Mouse (Mus musculus): ENCODE results near the gene Nolc1. TPM values are rescaled to one million over a fixed set of nuclear protein-coding genes. Genes with fewer than 3 reads are reported as not detected.
A peak's percentile ranks its signal among the peaks of the same experiment; 100 is the strongest.

Nolc1 gene
- polyA plus RNA-seq, 1 experiment from 2014 or later = 67.2 TPM

DNA sequence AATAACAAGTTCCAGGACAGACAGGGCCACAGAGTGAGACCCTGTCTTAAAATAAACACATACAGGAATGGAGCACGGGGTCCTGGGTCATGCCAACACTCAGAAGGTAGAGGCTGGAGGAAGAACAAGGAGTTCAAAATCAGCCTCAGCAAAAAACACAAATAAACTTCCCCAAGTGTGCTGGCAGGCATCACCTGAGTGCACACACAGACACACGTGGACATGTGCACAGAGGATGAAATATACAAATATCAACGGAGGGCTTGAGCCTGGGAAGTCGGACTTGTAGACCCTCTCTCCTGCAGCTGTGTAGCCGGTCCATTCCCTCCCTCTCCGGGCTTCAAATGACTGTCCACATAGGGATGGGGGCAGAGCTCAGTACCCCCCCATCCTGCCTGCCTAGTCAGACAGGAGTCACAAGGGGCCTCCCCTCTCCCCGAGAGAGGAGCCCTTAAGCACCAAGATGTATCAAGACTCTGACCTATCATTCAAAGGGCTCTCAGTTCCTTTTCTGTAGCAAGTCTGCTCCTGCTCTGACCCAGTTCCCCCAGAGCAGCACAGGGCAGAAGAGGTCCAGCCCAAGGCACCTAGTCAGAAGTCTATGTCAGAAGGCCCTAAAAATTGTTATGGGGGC lies 34.2 kb upstream of the Nolc1 start:
- 11% methylated on average over 7 of the region's 7 CpGs for WGBS
- no peak for DNase-seq (ENCODE audit: low spot score)

DNA sequence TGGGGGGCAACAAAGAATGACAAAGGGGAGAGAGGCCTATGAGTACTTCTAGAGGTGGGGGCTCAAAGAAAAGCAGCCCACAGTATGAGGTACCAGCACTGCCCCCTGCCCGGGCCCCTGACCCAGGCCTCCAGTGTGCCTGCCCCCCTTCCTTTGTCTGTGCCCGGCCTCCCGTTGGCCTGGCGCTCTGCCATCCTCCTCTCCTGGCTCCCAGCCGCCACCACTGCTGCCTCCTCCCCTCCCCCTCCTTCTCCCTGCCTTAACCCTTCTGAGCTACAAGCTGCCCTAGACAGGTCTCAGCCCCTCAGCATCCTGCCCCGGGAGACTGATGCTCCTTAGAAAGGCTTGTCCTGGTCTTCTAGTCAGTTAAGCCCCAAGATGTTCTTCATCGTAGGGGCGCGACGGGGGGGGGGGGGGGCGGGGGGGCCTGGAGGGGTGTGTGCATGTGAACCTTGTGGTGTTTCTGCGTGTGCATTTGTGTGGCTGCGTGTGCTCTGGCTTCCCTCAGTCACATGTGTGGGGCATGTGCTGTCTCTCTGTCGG lies 33.7 kb upstream of the Nolc1 start:
- DNase-seq (ENCODE audit: low spot score) (peak; percentile 93), ATAC-seq (peak; percentile 40)
- H3K4me1 ChIP-seq (ENCODE audit: control insufficient read depth, insufficient read depth, low read length) = peaks cover 51% of the 10 kb centered on the region
- peak overlapping the region; percentile 68 for H3K9ac ChIP-seq (ENCODE audit: low read length)
- peak overlapping the region; percentile 100 for H3K4me2 ChIP-seq (ENCODE audit: low read length)
- H3K4me3 ChIP-seq (ENCODE audit: low read depth, low read length) = peak overlapping the region; percentile 94
- peak overlapping the region; percentile 100 for H3K27ac ChIP-seq (ENCODE audit: low read depth, low read length)
- H3K36me3 ChIP-seq (ENCODE audit: control insufficient read depth, insufficient read depth, low read length) = no peaks in the 10 kb centered on the region; the same call in 1 of the 2 replicates
- 0% methylated on average over 13 of the region's 14 CpGs for WGBS
- no peaks in the 10 kb centered on the region for H3K27me3 ChIP-seq (replicated peaks; ENCODE audit: control insufficient read depth, insufficient read depth, low read length)
- no peaks in the 10 kb centered on the region for H3K9me3 ChIP-seq (replicated peaks; ENCODE audit: control insufficient read depth, low read length)

More for the DNA sequence above, 34.2 kb upstream of the Nolc1 start:
- H3K36me3 ChIP-seq (ENCODE audit: control insufficient read depth, insufficient read depth, low read length) = peaks cover 4% of the 10 kb centered on the region
- ATAC-seq = no peak
- peak overlapping the region; percentile 100 for H3K27ac ChIP-seq (ENCODE audit: low read depth, low read length)
- H3K4me2 ChIP-seq (ENCODE audit: low read length) = peak overlapping the region; percentile 100
- H3K4me1 ChIP-seq (ENCODE audit: control insufficient read depth, insufficient read depth, low read length) = peaks cover 52% of the 10 kb centered on the region
- no peaks in the 10 kb centered on the region for H3K9me3 ChIP-seq (replicated peaks; ENCODE audit: control insufficient read depth, low read length)
- H3K4me3 ChIP-seq (ENCODE audit: low read depth, low read length) = peak overlapping the region; percentile 94
- no peaks in the 10 kb centered on the region for H3K27me3 ChIP-seq (replicated peaks; ENCODE audit: control insufficient read depth, insufficient read depth, low read length)
- H3K9ac ChIP-seq (ENCODE audit: low read length) = peak overlapping the region; percentile 68

DNA sequence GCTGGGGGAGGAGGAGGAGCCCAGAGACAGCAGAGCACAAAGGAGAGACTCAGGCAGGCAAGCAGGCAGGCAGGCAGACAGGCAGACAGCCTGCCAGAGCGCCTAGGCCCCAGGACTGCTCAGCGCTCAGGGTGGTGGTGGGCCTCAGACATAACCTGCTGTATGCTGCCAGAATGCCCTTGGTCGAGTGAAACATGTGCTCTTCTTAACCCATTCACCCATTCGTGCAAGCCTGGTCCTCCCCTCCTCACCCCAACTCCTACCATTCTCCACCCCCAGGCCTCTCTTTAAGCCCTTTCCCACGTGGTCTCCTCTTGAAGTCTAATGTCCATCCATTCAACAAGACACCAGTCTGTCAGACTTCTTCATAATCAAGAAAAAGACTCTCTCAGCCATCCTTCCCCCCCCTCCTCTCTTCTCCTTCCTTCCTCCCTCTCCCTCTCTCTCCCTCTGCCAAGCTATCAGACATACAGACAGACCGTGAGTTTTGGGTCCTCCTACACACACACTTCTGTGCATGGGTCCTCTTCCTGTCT lies 33.1 kb upstream of the Nolc1 start:
- no peaks in the 10 kb centered on the region for H3K36me3 ChIP-seq (ENCODE audit: control insufficient read depth, insufficient read depth, low read length)
- H3K4me2 ChIP-seq (ENCODE audit: low read length) = peak overlapping the region; percentile 100
- H3K9me3 ChIP-seq (replicated peaks; ENCODE audit: control insufficient read depth, low read length) = no peaks in the 10 kb centered on the region
- ATAC-seq (peak; percentile 58), DNase-seq (ENCODE audit: low spot score) (peak; percentile 84)
- WGBS = 5% methylated on average over 6 of the region's 6 CpGs
- H3K27me3 ChIP-seq (replicated peaks; ENCODE audit: control insufficient read depth, insufficient read depth, low read length) = no peaks in the 10 kb centered on the region
- H3K9ac ChIP-seq (ENCODE audit: low read length) = peak overlapping the region; percentile 68
- peak overlapping the region; percentile 94 for H3K4me3 ChIP-seq (ENCODE audit: low read depth, low read length)
- peak overlapping the region; percentile 100 for H3K27ac ChIP-seq (ENCODE audit: low read depth, low read length)
- H3K4me1 ChIP-seq (ENCODE audit: control insufficient read depth, insufficient read depth, low read length) = peaks cover 49% of the 10 kb centered on the region

DNA sequence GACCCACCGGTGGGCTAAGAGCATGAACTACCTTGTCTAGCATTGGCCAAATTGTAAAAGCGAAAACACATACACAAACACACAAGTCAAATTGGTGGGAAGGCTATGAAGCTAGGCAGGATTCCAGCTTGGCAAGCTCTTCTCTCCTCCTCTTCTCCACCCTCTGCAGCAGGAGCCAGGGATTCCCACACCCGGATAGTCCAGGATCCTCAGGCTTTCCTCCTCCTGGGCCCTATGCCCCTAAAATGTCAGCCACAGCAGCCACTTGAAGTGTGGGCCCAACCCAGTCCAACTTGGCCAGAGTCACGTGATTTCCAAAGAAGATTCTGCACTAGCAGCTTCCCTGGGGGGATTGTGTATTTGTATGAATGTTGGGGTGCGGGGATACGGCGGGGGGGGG lies 32.3 kb upstream of the Nolc1 start:
- Histone ChIP-seq H3K4me1 (ENCODE audit: control insufficient read depth, insufficient read depth, low read length) (peaks cover 49% of the 10 kb centered on the region), H3K4me2 (ENCODE audit: low read length) (peak overlapping the region; percentile 100), H3K9ac (ENCODE audit: low read length) (peak overlapping the region; percentile 99), H3K27ac (ENCODE audit: low read depth, low read length) (peak overlapping the region; percentile 100), H3K9me3 (replicated peaks; ENCODE audit: control insufficient read depth, low read length) (no peaks in the 10 kb centered on the region), H3K4me3 (ENCODE audit: low read depth, low read length) (peak overlapping the region; percentile 94), H3K36me3 (ENCODE audit: control insufficient read depth, insufficient read depth, low read length) (no peaks in the 10 kb centered on the region), H3K27me3 (replicated peaks; ENCODE audit: control insufficient read depth, insufficient read depth, low read length) (no peaks in the 10 kb centered on the region)
- ATAC-seq (no peak), DNase-seq (ENCODE audit: low spot score) (peak; percentile 53)
- 38% methylated on average over 7 of the region's 7 CpGs for WGBS

DNA sequence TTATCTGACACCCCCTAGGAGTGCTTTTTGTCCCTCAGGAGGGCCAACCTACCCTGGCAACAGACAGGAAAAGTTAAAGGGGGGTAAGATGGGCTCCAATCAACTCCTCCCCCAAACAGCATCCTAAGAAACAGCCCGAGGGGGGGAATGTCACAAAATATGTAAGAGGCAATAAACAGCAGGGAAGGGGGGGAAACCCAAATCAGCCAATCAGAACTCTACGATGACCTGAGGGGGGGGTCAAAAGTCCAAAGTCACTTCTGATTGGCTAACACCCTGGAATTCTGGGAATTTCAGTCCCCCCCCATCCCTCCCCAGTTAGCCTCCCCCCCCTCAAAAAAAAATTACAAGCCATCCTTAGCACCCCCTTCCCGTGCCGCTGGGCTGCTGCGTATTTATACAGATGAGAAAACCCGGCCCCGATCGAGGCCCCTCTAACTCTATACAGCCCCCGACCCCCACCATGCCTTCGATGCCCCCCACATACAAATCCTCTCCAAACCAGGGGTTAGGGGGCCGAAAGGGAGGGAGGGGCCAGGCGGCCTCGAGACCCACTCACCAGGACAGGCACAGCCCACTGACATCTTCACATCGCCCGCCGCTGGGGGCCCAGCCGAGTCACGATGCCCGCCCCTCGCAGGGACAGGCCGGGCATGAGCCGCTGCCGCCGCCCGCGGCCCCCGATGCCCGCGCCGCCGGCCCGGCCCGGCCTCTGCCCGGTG lies 31.2 kb upstream of the Nolc1 start, which contains the start of gene Pprc1:
Pprc1 (plus strand) TSS at position 616 of the 722 bp plus-strand sequence.
- WGBS = under 1% methylated on average over 34 of the region's 34 CpGs
- ATAC-seq (no peak), DNase-seq (ENCODE audit: low spot score) (peak; percentile 63)

DNA sequence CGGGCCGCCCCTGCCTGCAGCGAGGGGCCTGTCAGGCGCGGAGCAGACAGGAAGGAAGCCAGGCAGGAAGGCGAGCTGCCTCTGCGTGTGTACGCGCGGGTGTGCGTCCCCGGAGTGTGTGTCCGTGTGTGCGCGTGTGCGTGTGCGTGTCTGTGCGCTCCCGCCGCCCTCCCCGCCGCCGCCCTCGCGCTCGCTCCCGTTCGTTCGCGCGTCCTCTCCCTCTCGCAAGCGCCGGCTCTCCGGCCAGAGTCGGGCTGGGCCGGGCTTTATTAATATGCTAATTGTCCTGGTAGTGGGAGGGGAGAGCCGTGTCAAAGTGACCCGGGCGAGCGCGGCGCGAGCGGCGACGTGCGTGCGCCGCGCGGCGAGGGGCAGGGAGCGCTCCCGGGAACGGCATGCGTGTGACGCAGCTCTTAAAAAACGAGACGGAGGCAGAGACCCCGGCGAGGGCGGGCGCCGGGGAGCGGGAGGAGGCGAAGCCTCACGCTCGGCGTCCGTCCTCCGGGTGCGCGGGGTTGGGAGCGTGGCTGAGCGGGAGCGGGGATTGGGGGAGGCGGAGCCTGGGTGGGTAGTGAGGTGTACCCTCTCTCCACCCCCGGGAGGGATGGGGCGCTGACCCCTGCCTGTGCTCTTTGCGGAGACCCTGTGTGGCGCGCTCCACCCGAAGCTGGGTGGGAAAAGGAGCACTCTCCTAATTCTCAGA lies 30.5 kb upstream of the Nolc1 start, which contains the start of gene Ldb1:
Ldb1 (minus strand) TSS at position 222 of the 703 bp plus-strand sequence.
- WGBS = under 1% methylated on average over 80 of the region's 84 CpGs
- H3K36me3 ChIP-seq (ENCODE audit: control insufficient read depth, insufficient read depth, low read length) = no peaks in the 10 kb centered on the region
- peak; percentile 89 for DNase-seq (ENCODE audit: low spot score)
- no peaks in the 10 kb centered on the region for H3K9me3 ChIP-seq (replicated peaks; ENCODE audit: control insufficient read depth, low read length)
- H3K4me2 ChIP-seq (ENCODE audit: low read length) = peak within 1 kb of the TSS; percentile 100
- peak; percentile 60 for ATAC-seq
- H3K4me3 ChIP-seq (ENCODE audit: low read depth, low read length) = peak within 1 kb of the TSS; percentile 94
- peaks cover 45% of the 10 kb centered on the region for H3K4me1 ChIP-seq (ENCODE audit: control insufficient read depth, insufficient read depth, low read length)
- H3K27ac ChIP-seq (ENCODE audit: low read depth, low read length) = peak within 1 kb of the TSS; percentile 100
- H3K9ac ChIP-seq (ENCODE audit: low read length) = peak within 1 kb of the TSS; percentile 99
- H3K27me3 ChIP-seq (replicated peaks; ENCODE audit: control insufficient read depth, insufficient read depth, low read length) = no peaks in the 10 kb centered on the region

More for the DNA sequence above, 31.2 kb upstream of the Nolc1 start, which contains the start of gene Pprc1:
- H3K27ac ChIP-seq (ENCODE audit: low read depth, low read length) = peak within 1 kb of the TSS; percentile 100
- no peaks in the 10 kb centered on the region for H3K27me3 ChIP-seq (replicated peaks; ENCODE audit: control insufficient read depth, insufficient read depth, low read length)
- peaks cover 49% of the 10 kb centered on the region for H3K4me1 ChIP-seq (ENCODE audit: control insufficient read depth, insufficient read depth, low read length)
- peak within 1 kb of the TSS; percentile 99 for H3K9ac ChIP-seq (ENCODE audit: low read length)
- H3K9me3 ChIP-seq (replicated peaks; ENCODE audit: control insufficient read depth, low read length) = no peaks in the 10 kb centered on the region
- H3K4me2 ChIP-seq (ENCODE audit: low read length) = peak within 1 kb of the TSS; percentile 100
- H3K4me3 ChIP-seq (ENCODE audit: low read depth, low read length) = peak within 1 kb of the TSS; percentile 94
- no peaks in the 10 kb centered on the region for H3K36me3 ChIP-seq (ENCODE audit: control insufficient read depth, insufficient read depth, low read length)

DNA sequence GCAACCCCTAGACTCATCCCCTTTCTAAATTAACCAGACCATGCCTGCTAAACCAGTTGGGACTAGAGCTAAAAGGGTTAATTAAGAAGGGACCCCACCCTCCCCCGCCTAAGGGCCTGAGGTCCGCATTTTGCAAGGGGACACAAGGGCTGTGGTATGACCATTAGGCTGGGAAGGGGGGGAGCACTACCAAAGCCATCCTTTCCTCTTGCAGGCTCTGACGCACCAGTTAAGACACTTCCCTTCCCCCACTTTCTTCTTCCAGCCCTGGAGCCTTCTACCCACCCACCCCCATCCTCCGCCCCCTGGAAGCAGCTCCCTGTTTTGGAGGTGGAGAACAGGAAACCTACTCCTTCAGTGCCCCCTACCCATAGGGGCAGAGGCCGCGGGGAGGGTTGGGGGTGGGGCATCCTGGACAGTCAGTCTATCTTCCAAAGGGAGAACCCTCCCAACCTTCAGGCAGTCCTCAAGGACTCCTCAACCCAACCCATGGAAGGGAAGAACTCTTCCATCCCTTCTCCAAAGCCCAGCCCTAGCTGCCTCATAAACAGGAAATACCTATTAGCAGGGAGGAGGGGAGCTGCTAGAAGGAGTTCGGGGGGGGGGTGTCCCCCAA lies 29.9 kb upstream of the Nolc1 start:
- ATAC-seq (peak; percentile 14; the same call in 1 of the 2 replicates), DNase-seq (ENCODE audit: low spot score) (peak; percentile 84)
- Histone ChIP-seq H3K4me3 (ENCODE audit: low read depth, low read length) (peak overlapping the region; percentile 94), H3K9me3 (replicated peaks; ENCODE audit: control insufficient read depth, low read length) (no peaks in the 10 kb centered on the region), H3K4me1 (ENCODE audit: control insufficient read depth, insufficient read depth, low read length) (peaks cover 39% of the 10 kb centered on the region), H3K36me3 (ENCODE audit: control insufficient read depth, insufficient read depth, low read length) (no peaks in the 10 kb centered on the region), H3K27me3 (replicated peaks; ENCODE audit: control insufficient read depth, insufficient read depth, low read length) (no peaks in the 10 kb centered on the region), H3K9ac (ENCODE audit: low read length) (peak overlapping the region; percentile 99), H3K27ac (ENCODE audit: low read depth, low read length) (peak overlapping the region; percentile 100), H3K4me2 (ENCODE audit: low read length) (peak overlapping the region; percentile 100)
- 3% methylated on average over 7 of the region's 7 CpGs for WGBS

DNA sequence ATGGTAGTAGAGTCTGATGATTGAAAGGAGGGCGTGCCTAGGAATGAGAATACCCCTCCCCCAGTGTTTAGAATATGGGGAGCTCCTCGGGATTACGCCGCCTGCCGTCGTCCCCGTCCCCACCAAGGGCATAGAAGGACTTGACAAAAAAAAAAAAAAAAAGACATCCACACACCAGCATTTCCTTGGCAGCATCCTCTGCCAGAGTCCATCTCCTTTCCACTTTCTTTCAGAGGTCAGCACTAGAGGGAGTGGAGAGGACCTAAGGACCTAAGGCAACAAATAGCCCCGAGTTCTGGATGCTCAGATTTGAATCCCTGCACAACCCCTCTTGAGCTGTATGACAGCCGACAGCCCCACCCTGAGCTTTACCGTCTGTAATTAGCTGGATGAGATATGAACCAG lies 29.0 kb upstream of the Nolc1 start:
- Histone ChIP-seq H3K27me3 (replicated peaks; ENCODE audit: control insufficient read depth, insufficient read depth, low read length) (no peaks in the 10 kb centered on the region), H3K27ac (ENCODE audit: low read depth, low read length) (no peak overlapping the region; the same call in 1 of the 2 replicates), H3K4me1 (ENCODE audit: control insufficient read depth, insufficient read depth, low read length) (peaks cover 30% of the 10 kb centered on the region), H3K9me3 (replicated peaks; ENCODE audit: control insufficient read depth, low read length) (no peaks in the 10 kb centered on the region), H3K9ac (ENCODE audit: low read length) (no peak overlapping the region), H3K36me3 (ENCODE audit: control insufficient read depth, insufficient read depth, low read length) (no peaks in the 10 kb centered on the region), H3K4me2 (ENCODE audit: low read length) (peak overlapping the region; percentile 100; the same call in 1 of the 2 replicates), H3K4me3 (ENCODE audit: low read depth, low read length) (no peak overlapping the region)
- WGBS = 6% methylated on average over 10 of the region's 10 CpGs
- ATAC-seq = no peak
- peak; percentile 47 for DNase-seq (ENCODE audit: low spot score)

Measured in forebrain, embryonic 14.5 days (tissue).